Mouse (Mus musculus) ZHBTc4 (cell line): ENCODE measurements around the gene Cspg4.
A peak's percentile ranks its signal among the peaks of the same experiment; 100 is the strongest.

Experiments used
- DNase-seq: peaks from one replicate; pipeline ENCODE4 v3.0.0-alpha.2; 2011; ENCODE audit warnings: low read depth, low spot score

Cspg4 gene

GRCm38 (mm10) chr9:56891517-56892011 is 26.7 kb downstream of the Cspg4 start:
- DNase-seq: peak; percentile 90

GRCm38 (mm10) chr9:56892111-56892510 is 27.3 kb downstream of the Cspg4 start:
- no peak for DNase-seq

GRCm38 (mm10) chr9:56893313-56893712 is 28.5 kb downstream of the Cspg4 start:
- DNase-seq: no peak

- DNase-seq: peak; percentile 34
Observed at GRCm38 (mm10) chr9:56894006-56894405, 29.2 kb downstream of the Cspg4 start.

GRCm38 (mm10) chr9:56896779-56897178 is 31.9 kb downstream of the Cspg4 start:
- no peak for DNase-seq

GRCm38 (mm10) chr9:56899409-56899808 is 34.6 kb downstream of the Cspg4 start:
- no peak for DNase-seq

GRCm38 (mm10) chr9:56900060-56900459 is 35.2 kb downstream of the Cspg4 start:
- no peak for DNase-seq

GRCm38 (mm10) chr9:56900571-56900970 is 35.7 kb downstream of the Cspg4 start:
- DNase-seq: no peak

GRCm38 (mm10) chr9:56901187-56901586 is 36.4 kb downstream of the Cspg4 start:
- peak; percentile 44 for DNase-seq

GRCm38 (mm10) chr9:56903662-56904061 is 38.8 kb downstream of the Cspg4 start:
- DNase-seq: no peak

- DNase-seq: no peak
Observed at GRCm38 (mm10) chr9:56907549-56907948, 42.7 kb downstream of the Cspg4 start.

GRCm38 (mm10) chr9:56909991-56910390 is 45.2 kb downstream of the Cspg4 start:
- peak; percentile 77 for DNase-seq

GRCm38 (mm10) chr9:56911017-56911416 is 46.2 kb downstream of the Cspg4 start:
- DNase-seq: no peak

GRCm38 (mm10) chr9:56913991-56914390 is 49.2 kb downstream of the Cspg4 start:
- DNase-seq: no peak

GRCm38 (mm10) chr9:56915116-56915515 is 50.3 kb downstream of the Cspg4 start:
- no peak for DNase-seq

GRCm38 (mm10) chr9:56915695-56916410 is 51.0 kb downstream of the Cspg4 start:
- peak; percentile 54 for DNase-seq

- DNase-seq: no peak
Observed at GRCm38 (mm10) chr9:56917131-56917530, 52.3 kb downstream of the Cspg4 start.

- no peak for DNase-seq
Observed at GRCm38 (mm10) chr9:56918466-56918865, 53.6 kb downstream of the Cspg4 start.

GRCm38 (mm10) chr9:56922746-56923145 is 57.9 kb downstream of the Cspg4 start:
- DNase-seq: no peak

GRCm38 (mm10) chr9:56923841-56924650 is 59.2 kb downstream of the Cspg4 start:
- no peak for DNase-seq

GRCm38 (mm10) chr9:56924651-56925027 is 59.8 kb downstream of the Cspg4 start:
- DNase-seq: no peak

GRCm38 (mm10) chr9:56925291-56926024 is 60.6 kb downstream of the Cspg4 start:
- no peak for DNase-seq
